Mouse (Mus musculus): ENCODE results near the gene Irx6. TPM values are rescaled to one million over a fixed set of nuclear protein-coding genes. Genes with fewer than 3 reads are reported as not detected.
A peak's percentile ranks its signal among the peaks of the same experiment; 100 is the strongest.

Gene Irx6
- polyA plus RNA-seq, 1 experiment from 2014 or later: 0.14 TPM

- H3K4me3 ChIP-seq (replicated peaks; ENCODE audit: low read length): no peak overlapping the region
- H3K27me3 ChIP-seq (replicated peaks; ENCODE audit: control insufficient read depth, insufficient read depth, low read length): peaks cover 74% of the 10 kb centered on the region
These were observed 2.2 kb upstream of the Irx6 start for GRCm38 (mm10) chr8:92671892-92672291.

GRCm38 (mm10) chr8:92673101-92673500 is 987 bp upstream of the Irx6 start:
- Histone ChIP-seq H3K4me3 (replicated peaks; ENCODE audit: low read length) (peak overlapping the region; percentile 42), H3K36me3 (ENCODE audit: control insufficient read depth, insufficient read depth) (no peaks in the 10 kb centered on the region), H3K9ac (replicated peaks; ENCODE audit: low read depth, low read length) (no peak overlapping the region), H3K27me3 (replicated peaks; ENCODE audit: control insufficient read depth, insufficient read depth, low read length) (peaks cover 85% of the 10 kb centered on the region), H3K9me3 (ENCODE audit: control insufficient read depth, low read length) (no peaks in the 10 kb centered on the region), H3K4me1 (replicated peaks; ENCODE audit: control insufficient read depth, insufficient read depth, low read length) (peaks cover 30% of the 10 kb centered on the region), H3K4me2 (ENCODE audit: low read length) (peak overlapping the region; percentile 82), H3K27ac (ENCODE audit: low read length) (no peak overlapping the region)
- ATAC-seq: no peak
- 4% methylated on average over 11 of the region's 11 CpGs for WGBS

More at GRCm38 (mm10) chr8:92671892-92672291, 2.2 kb upstream of the Irx6 start:
- Histone ChIP-seq H3K9me3 (ENCODE audit: control insufficient read depth, low read length) (no peaks in the 10 kb centered on the region), H3K4me2 (ENCODE audit: low read length) (no peak overlapping the region), H3K9ac (replicated peaks; ENCODE audit: low read depth, low read length) (no peak overlapping the region), H3K27ac (ENCODE audit: low read length) (no peak overlapping the region), H3K36me3 (ENCODE audit: control insufficient read depth, insufficient read depth) (no peaks in the 10 kb centered on the region), H3K4me1 (replicated peaks; ENCODE audit: control insufficient read depth, insufficient read depth, low read length) (peaks cover 30% of the 10 kb centered on the region)
- no peak for ATAC-seq
- WGBS: 42% methylated on average over 4 of the region's 4 CpGs

- Histone ChIP-seq H3K4me1 (replicated peaks; ENCODE audit: control insufficient read depth, insufficient read depth, low read length) (peaks cover 30% of the 10 kb centered on the region), H3K4me3 (replicated peaks; ENCODE audit: low read length) (peak overlapping the region; percentile 42), H3K4me2 (ENCODE audit: low read length) (peak overlapping the region; percentile 82), H3K36me3 (ENCODE audit: control insufficient read depth, insufficient read depth) (no peaks in the 10 kb centered on the region), H3K9me3 (ENCODE audit: control insufficient read depth, low read length) (no peaks in the 10 kb centered on the region), H3K27ac (ENCODE audit: low read length) (no peak overlapping the region), H3K27me3 (replicated peaks; ENCODE audit: control insufficient read depth, insufficient read depth, low read length) (peaks cover 87% of the 10 kb centered on the region), H3K9ac (replicated peaks; ENCODE audit: low read depth, low read length) (peak overlapping the region; percentile 42; the same call in 1 of the 2 replicates)
- WGBS: under 1% methylated on average over 28 of the region's 30 CpGs
- peak; percentile 66 for ATAC-seq
These were observed 389 bp upstream of the Irx6 start for GRCm38 (mm10) chr8:92673555-92674243.

DNA sequence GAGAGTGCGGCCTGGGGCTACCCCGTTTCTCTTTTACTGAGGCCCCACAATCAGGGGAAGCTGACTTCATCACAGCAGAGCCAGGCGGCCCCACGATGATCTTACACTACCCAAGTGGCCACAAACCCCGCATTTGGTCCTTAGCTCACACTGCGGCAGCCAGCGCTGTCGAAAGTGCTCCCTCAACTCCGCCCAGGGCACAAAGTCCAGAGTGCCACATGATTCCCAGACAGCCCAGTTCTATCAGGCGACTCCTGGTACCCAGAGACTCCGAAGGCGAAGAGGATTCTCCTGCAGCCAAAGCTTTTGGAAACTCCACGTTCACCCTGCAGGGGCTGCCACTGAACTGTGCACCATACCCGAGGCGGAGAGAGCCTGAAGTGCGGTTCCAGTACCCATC is 4.3 kb downstream of the Irx6 start:
- H3K27me3 ChIP-seq (replicated peaks; ENCODE audit: control insufficient read depth, insufficient read depth, low read length): peaks cover 69% of the 10 kb centered on the region
- no peak for ATAC-seq

GRCm38 (mm10) chr8:92697361-92697760 is 23.3 kb downstream of the Irx6 start:
- Histone ChIP-seq H3K27me3 (replicated peaks; ENCODE audit: control insufficient read depth, insufficient read depth, low read length) (no peaks in the 10 kb centered on the region), H3K4me2 (ENCODE audit: low read length) (no peak overlapping the region), H3K27ac (ENCODE audit: low read length) (no peak overlapping the region), H3K36me3 (ENCODE audit: control insufficient read depth, insufficient read depth) (no peaks in the 10 kb centered on the region), H3K4me3 (replicated peaks; ENCODE audit: low read length) (no peak overlapping the region), H3K9me3 (ENCODE audit: control insufficient read depth, low read length) (peaks cover 2% of the 10 kb centered on the region; the same call in 1 of the 2 replicates), H3K9ac (replicated peaks; ENCODE audit: low read depth, low read length) (no peak overlapping the region), H3K4me1 (replicated peaks; ENCODE audit: control insufficient read depth, insufficient read depth, low read length) (peaks cover 5% of the 10 kb centered on the region)
- WGBS: 88% methylated on average over 5 of the region's 5 CpGs
- ATAC-seq: no peak

More for the DNA sequence above, 4.3 kb downstream of the Irx6 start:
- H3K36me3 ChIP-seq (ENCODE audit: control insufficient read depth, insufficient read depth): no peaks in the 10 kb centered on the region
- H3K9me3 ChIP-seq (ENCODE audit: control insufficient read depth, low read length): no peaks in the 10 kb centered on the region
- peaks cover 15% of the 10 kb centered on the region for H3K4me1 ChIP-seq (replicated peaks; ENCODE audit: control insufficient read depth, insufficient read depth, low read length)
- no peak overlapping the region for H3K4me3 ChIP-seq (replicated peaks; ENCODE audit: low read length)
- H3K27ac ChIP-seq (ENCODE audit: low read length): no peak overlapping the region
- H3K9ac ChIP-seq (replicated peaks; ENCODE audit: low read depth, low read length): no peak overlapping the region
- H3K4me2 ChIP-seq (ENCODE audit: low read length): no peak overlapping the region
- 8% methylated on average over 16 of the region's 16 CpGs for WGBS

GRCm38 (mm10) chr8:92698411-92698810 is 24.3 kb downstream of the Irx6 start:
- no peaks in the 10 kb centered on the region for H3K9me3 ChIP-seq (ENCODE audit: control insufficient read depth, low read length)
- ATAC-seq: no peak
- no peak overlapping the region for H3K4me2 ChIP-seq (ENCODE audit: low read length)
- H3K9ac ChIP-seq (replicated peaks; ENCODE audit: low read depth, low read length): no peak overlapping the region
- H3K4me3 ChIP-seq (replicated peaks; ENCODE audit: low read length): no peak overlapping the region
- peaks cover 5% of the 10 kb centered on the region for H3K4me1 ChIP-seq (replicated peaks; ENCODE audit: control insufficient read depth, insufficient read depth, low read length)
- 58% methylated on average over 3 of the region's 3 CpGs for WGBS
- H3K27ac ChIP-seq (ENCODE audit: low read length): no peak overlapping the region
- no peaks in the 10 kb centered on the region for H3K27me3 ChIP-seq (replicated peaks; ENCODE audit: control insufficient read depth, insufficient read depth, low read length)
- H3K36me3 ChIP-seq (ENCODE audit: control insufficient read depth, insufficient read depth): no peaks in the 10 kb centered on the region

DNA sequence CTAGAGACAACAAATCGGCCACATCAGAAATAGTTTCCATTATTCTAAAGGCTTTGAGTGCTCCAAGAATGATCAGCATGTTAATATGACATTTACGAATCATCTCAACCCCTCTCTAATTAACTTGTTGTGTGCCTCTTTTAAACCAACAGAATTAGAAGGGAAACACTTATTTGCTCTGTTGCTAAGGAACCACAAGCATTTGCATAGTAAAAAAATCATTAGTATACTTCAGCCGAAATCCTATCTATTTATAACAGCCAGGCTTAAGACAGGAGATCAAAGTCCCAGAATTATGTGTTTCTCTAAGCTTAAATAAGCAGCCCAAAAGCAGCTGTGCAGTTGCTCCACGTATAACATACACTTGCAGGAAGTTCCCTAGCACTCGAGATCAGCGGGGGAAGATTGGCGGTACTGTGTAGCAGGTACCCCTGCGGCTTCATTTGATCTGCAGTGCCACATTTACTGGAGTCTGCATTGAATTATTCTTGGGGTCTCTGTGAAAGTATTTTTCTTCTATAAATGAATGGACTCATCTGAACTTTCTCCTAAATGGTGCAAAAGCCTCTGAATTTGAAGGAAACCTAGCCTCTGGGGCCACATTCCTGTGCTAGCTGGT is 25.9 kb downstream of the Irx6 start:
- Histone ChIP-seq H3K4me1 (replicated peaks; ENCODE audit: control insufficient read depth, insufficient read depth, low read length) (peaks cover 5% of the 10 kb centered on the region), H3K27ac (ENCODE audit: low read length) (no peak overlapping the region), H3K36me3 (ENCODE audit: control insufficient read depth, insufficient read depth) (no peaks in the 10 kb centered on the region), H3K4me2 (ENCODE audit: low read length) (no peak overlapping the region), H3K4me3 (replicated peaks; ENCODE audit: low read length) (no peak overlapping the region), H3K9me3 (ENCODE audit: control insufficient read depth, low read length) (no peaks in the 10 kb centered on the region), H3K27me3 (replicated peaks; ENCODE audit: control insufficient read depth, insufficient read depth, low read length) (no peaks in the 10 kb centered on the region), H3K9ac (replicated peaks; ENCODE audit: low read depth, low read length) (no peak overlapping the region)
- ATAC-seq: peak; percentile 33; the same call in 1 of the 2 replicates
- 26% methylated on average over 8 of the region's 8 CpGs for WGBS

DNA sequence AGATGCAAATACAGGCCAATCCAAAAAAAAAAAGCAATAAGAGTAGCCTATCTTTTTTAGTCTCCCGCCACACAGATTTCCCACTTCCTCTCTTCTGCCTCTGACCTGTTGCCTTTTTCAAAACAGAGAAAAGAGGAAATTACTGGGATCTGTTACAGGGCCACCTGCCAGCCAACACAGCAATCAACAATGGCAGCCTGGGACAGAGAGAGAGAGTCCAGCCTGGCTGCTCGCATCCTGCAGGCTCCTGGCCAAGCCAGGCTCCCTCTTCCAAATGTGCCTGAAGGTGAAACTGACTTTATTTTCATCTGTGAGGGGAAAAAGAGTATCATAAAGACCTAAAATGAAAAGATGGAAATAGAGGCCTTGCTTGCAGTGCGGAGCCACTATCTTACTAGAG is 29.3 kb downstream of the Irx6 start:
- WGBS: 62% methylated on average over 3 of the region's 3 CpGs

DNA sequence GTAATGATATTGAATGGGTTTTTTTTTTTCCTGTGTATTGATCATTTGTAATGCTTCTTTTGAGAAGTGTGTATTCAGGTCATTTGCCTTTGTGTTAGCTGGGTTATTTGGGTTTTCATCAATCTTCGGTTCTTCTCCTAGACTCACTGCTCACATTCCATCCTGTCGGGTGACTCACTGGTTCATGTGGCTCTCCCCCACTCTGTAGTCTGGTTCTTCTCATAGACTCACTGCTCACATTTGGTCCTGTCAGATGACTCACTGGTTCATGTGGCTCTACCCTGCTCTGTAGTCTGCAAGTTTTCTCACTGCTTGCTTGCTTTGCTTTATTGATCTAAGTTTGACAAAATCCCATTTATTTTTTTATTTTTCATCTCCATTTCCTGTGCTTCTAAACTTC is 32.2 kb downstream of the Irx6 start:
- Histone ChIP-seq H3K9me3 (ENCODE audit: control insufficient read depth, low read length) (0 out of 2 replicates have a peak, but pooled peaks cover 3% of the 10 kb centered on the region), H3K36me3 (ENCODE audit: control insufficient read depth, insufficient read depth) (no peaks in the 10 kb centered on the region), H3K4me3 (replicated peaks; ENCODE audit: low read length) (no peak overlapping the region), H3K4me2 (ENCODE audit: low read length) (no peak overlapping the region), H3K4me1 (replicated peaks; ENCODE audit: control insufficient read depth, insufficient read depth, low read length) (no peaks in the 10 kb centered on the region), H3K27ac (ENCODE audit: low read length) (no peak overlapping the region), H3K9ac (replicated peaks; ENCODE audit: low read depth, low read length) (no peak overlapping the region), H3K27me3 (replicated peaks; ENCODE audit: control insufficient read depth, insufficient read depth, low read length) (no peaks in the 10 kb centered on the region)
- no peak for ATAC-seq
- WGBS: 53% methylated on average over 2 of the region's 2 CpGs

More for the DNA sequence above, 29.3 kb downstream of the Irx6 start:
- H3K4me3 ChIP-seq (replicated peaks; ENCODE audit: low read length): no peak overlapping the region
- no peaks in the 10 kb centered on the region for H3K9me3 ChIP-seq (ENCODE audit: control insufficient read depth, low read length)
- ATAC-seq: no peak
- H3K27ac ChIP-seq (ENCODE audit: low read length): no peak overlapping the region
- H3K9ac ChIP-seq (replicated peaks; ENCODE audit: low read depth, low read length): no peak overlapping the region
- H3K27me3 ChIP-seq (replicated peaks; ENCODE audit: control insufficient read depth, insufficient read depth, low read length): no peaks in the 10 kb centered on the region
- no peaks in the 10 kb centered on the region for H3K36me3 ChIP-seq (ENCODE audit: control insufficient read depth, insufficient read depth)
- peaks cover 5% of the 10 kb centered on the region for H3K4me1 ChIP-seq (replicated peaks; ENCODE audit: control insufficient read depth, insufficient read depth, low read length)
- no peak overlapping the region for H3K4me2 ChIP-seq (ENCODE audit: low read length)
